In genomic region chr4:89427345-89428293, GRCm38 (mm10) we compare ENCODE assay signal across 8 mouse cellular contexts.
DNase-seq lines count a peak whose midpoint lies in the region; ATAC-seq and TF ChIP-seq lines count a peak whose summit lies in the region.

No protein-coding gene starts in this region.

- no peaks in the 10 kb centered on the region for H3K27me3 ChIP-seq in heart, adult 2 months (ENCODE audit: control insufficient read depth, insufficient read depth, low read length)
- H3K27me3 ChIP-seq in lung, postnatal 0 days (replicated peaks; ENCODE audit: insufficient read depth, low read length), result no peaks in the 10 kb centered on the region

- TF ChIP-seq EP300 in heart, adult 2 months (IDR thresholded peaks at IDR 0.05; ENCODE audit: insufficient read depth, low read depth, low read length), result no peak
- TF ChIP-seq EP300 in lung, postnatal 0 days (IDR thresholded peaks at IDR 0.05), result peak; percentile 97

- H3K27ac ChIP-seq in heart, adult 2 months, result no peak overlapping the region
- peak overlapping the region; percentile 79 for H3K27ac ChIP-seq in lung, postnatal 0 days (ENCODE audit: low read length)

- no peaks in the 10 kb centered on the region for H3K9me3 ChIP-seq in lung, postnatal 0 days (ENCODE audit: low read length)

- no peak overlapping the region for H3K4me3 ChIP-seq in heart, adult 2 months
- no peak overlapping the region for H3K4me3 ChIP-seq in lung, postnatal 0 days (ENCODE audit: low read depth, low read length)

- peak; percentile 9 for DNase-seq in gastrocnemius, postnatal 25 days
- DNase-seq in gastrocnemius, adult 8-10 months (ENCODE audit: low spot score in 2 of 2), result no peak
- peak; percentile 6 to 24 for DNase-seq in cerebellum, adult 18-20 months
- DNase-seq in heart, adult 2 months, result peak; percentile 25 to 59
- DNase-seq in kidney, adult 9 months, result peak; percentile 33
- peak; percentile 95 for DNase-seq in lung, postnatal 0 days (ENCODE audit: low spot score)
- DNase-seq in right cerebral cortex, postnatal 4 days, result peak; percentile 19
- no peak for DNase-seq in thymus, postnatal 4 days

- no peaks in the 10 kb centered on the region for H3K4me1 ChIP-seq in heart, adult 2 months (ENCODE audit: control insufficient read depth, insufficient read depth, low read length)
- H3K4me1 ChIP-seq in lung, postnatal 0 days (ENCODE audit: insufficient read depth, low read depth, low read length), result peaks cover 4% of the 10 kb centered on the region

- intact Hi-C loops in heart, adult 2 months (cut with DNase I), result no loop called here

- peak; percentile 42 for TF ChIP-seq CTCF in heart, adult 2 months (IDR thresholded peaks at IDR 0.05)
- TF ChIP-seq CTCF in lung, postnatal 0 days (IDR thresholded peaks at IDR 0.05), result peak; percentile 56

- TF ChIP-seq POLR2A in heart, adult 2 months (IDR thresholded peaks at IDR 0.05; ENCODE audit: insufficient read depth, low read depth, low read length), result no peak

- ATAC-seq in lung, postnatal 0 days, result peak; percentile 95

- 48% methylated on average over 9 of the region's 9 CpGs for WGBS in heart, adult 2 months
- WGBS in lung, postnatal 0 days, result 22% methylated on average over 9 of the region's 9 CpGs

- H3K4me2 ChIP-seq in lung, postnatal 0 days (replicated peaks; ENCODE audit: low read depth, low read length), result no peak overlapping the region

- H3K36me3 ChIP-seq in heart, adult 2 months (ENCODE audit: control insufficient read depth, insufficient read depth, low read length), result no peaks in the 10 kb centered on the region
- H3K36me3 ChIP-seq in lung, postnatal 0 days (ENCODE audit: insufficient read depth, low read length), result no peaks in the 10 kb centered on the region

- H3K9ac ChIP-seq in heart, adult 2 months (ENCODE audit: low read depth, low read length), result no peak overlapping the region
- no peak overlapping the region for H3K9ac ChIP-seq in lung, postnatal 0 days (replicated peaks; ENCODE audit: low read depth)

- H3K79me2 ChIP-seq in heart, adult 2 months (replicated peaks; ENCODE audit: control insufficient read depth, insufficient read depth, low read length), result no peaks in the 10 kb centered on the region

Comparison
In these comparisons a context has a peak if more than half of its experiments do, and no peak if none do; other contexts are left out.
1. DNase-seq: peak in gastrocnemius, postnatal 25 days (single experiment), cerebellum, adult 18-20 months (2 of 2), heart, adult 2 months (2 of 2), kidney, adult 9 months (single experiment), lung, postnatal 0 days (single experiment) and right cerebral cortex, postnatal 4 days (single experiment); none in gastrocnemius, adult 8-10 months (0 of 2) and thymus, postnatal 4 days (single experiment).